Mouse (Mus musculus) splenic B cell, adult 2 months (primary cell): ENCODE measurements around the gene Tceanc.
"Not testable (repeated sequence)": the region's sequence is repeated elsewhere in the genome, so short reads cannot be mapped to it uniquely, and the experiment has no call there.

ENCODE experiments used
- DNase-seq: peaks from one replicate; pipeline ENCODE4 v3.0.0-alpha.2; 2011; ENCODE audit warnings: low read depth, low spot score
- H3K27me3 ChIP-seq: 2 replicates; pipeline ENCODE4 v1.6.1; 2012; ENCODE audit warnings: mild to moderate bottlenecking, low read length, moderate library complexity, mixed read lengths; ENCODE audit not compliant: control insufficient read depth, poor library complexity, insufficient read depth, severe bottlenecking
- H3K36me3 ChIP-seq: 2 replicates; pipeline ENCODE4 v1.6.1; 2012; ENCODE audit warnings: mild to moderate bottlenecking, low read length, moderate library complexity, mixed read lengths; ENCODE audit not compliant: control insufficient read depth, poor library complexity, insufficient read depth, severe bottlenecking

Tceanc gene

GRCm38 (mm10) chrX:166518345-166518744 lies at the start of gene Tceanc:
Gene Tceanc, minus strand, starts transcription at chrX:166518567.
- H3K36me3 ChIP-seq: no peaks in the 10 kb centered on the region
- DNase-seq: no peak
- H3K27me3 ChIP-seq: no peaks in the 10 kb centered on the region

- no peak for DNase-seq
- H3K27me3 ChIP-seq: no peaks in the 10 kb centered on the region
- H3K36me3 ChIP-seq: no peaks in the 10 kb centered on the region
Measured at GRCm38 (mm10) chrX:166565983-166566382, 47.6 kb upstream of the Tceanc start.

- no peaks in the 10 kb centered on the region for H3K27me3 ChIP-seq
- DNase-seq: no peak
- H3K36me3 ChIP-seq: no peaks in the 10 kb centered on the region
Measured at GRCm38 (mm10) chrX:166565401-166565800, 47.0 kb upstream of the Tceanc start.

GRCm38 (mm10) chrX:166564900-166565299 lies 46.5 kb upstream of the Tceanc start:
- H3K27me3 ChIP-seq: no peaks in the 10 kb centered on the region
- DNase-seq: no peak
- H3K36me3 ChIP-seq: no peaks in the 10 kb centered on the region

GRCm38 (mm10) chrX:166559333-166559732 lies 41.0 kb upstream of the Tceanc start:
- no peak for DNase-seq
- Histone ChIP-seq H3K36me3 (no peaks in the 10 kb centered on the region), H3K27me3 (no peaks in the 10 kb centered on the region)

GRCm38 (mm10) chrX:166552355-166552754 lies 34.0 kb upstream of the Tceanc start:
- Histone ChIP-seq H3K36me3 (no peaks in the 10 kb centered on the region), H3K27me3 (no peaks in the 10 kb centered on the region)
- DNase-seq: no peak

- DNase-seq: no peak
- Histone ChIP-seq H3K27me3 (no peaks in the 10 kb centered on the region), H3K36me3 (no peaks in the 10 kb centered on the region)
Measured at GRCm38 (mm10) chrX:166546495-166546894, 28.1 kb upstream of the Tceanc start.

- Histone ChIP-seq H3K27me3 (no peaks in the 10 kb centered on the region), H3K36me3 (no peaks in the 10 kb centered on the region)
- no peak for DNase-seq
Measured at GRCm38 (mm10) chrX:166535138-166535537, 16.8 kb upstream of the Tceanc start.

GRCm38 (mm10) chrX:166533432-166533831 lies 15.1 kb upstream of the Tceanc start:
- Histone ChIP-seq H3K27me3 (no peaks in the 10 kb centered on the region), H3K36me3 (no peaks in the 10 kb centered on the region)
- DNase-seq: no peak

GRCm38 (mm10) chrX:166531671-166532070 lies 13.3 kb upstream of the Tceanc start:
- DNase-seq: no peak
- no peaks in the 10 kb centered on the region for H3K36me3 ChIP-seq
- no peaks in the 10 kb centered on the region for H3K27me3 ChIP-seq

GRCm38 (mm10) chrX:166528126-166528525 lies 9.8 kb upstream of the Tceanc start:
- no peaks in the 10 kb centered on the region for H3K27me3 ChIP-seq
- DNase-seq: no peak
- no peaks in the 10 kb centered on the region for H3K36me3 ChIP-seq

GRCm38 (mm10) chrX:166525637-166526315 lies 7.4 kb upstream of the Tceanc start:
- Histone ChIP-seq H3K36me3 (no peaks in the 10 kb centered on the region), H3K27me3 (no peaks in the 10 kb centered on the region)
- no peak for DNase-seq

GRCm38 (mm10) chrX:166520782-166521181 lies 2.4 kb upstream of the Tceanc start:
- Histone ChIP-seq H3K27me3 (no peaks in the 10 kb centered on the region), H3K36me3 (no peaks in the 10 kb centered on the region)
- no peak for DNase-seq

GRCm38 (mm10) chrX:166516631-166517030 lies 1.7 kb downstream of the Tceanc start:
- DNase-seq: no peak
- Histone ChIP-seq H3K36me3 (no peaks in the 10 kb centered on the region), H3K27me3 (no peaks in the 10 kb centered on the region)

GRCm38 (mm10) chrX:166515923-166516322 lies 2.4 kb downstream of the Tceanc start:
- no peaks in the 10 kb centered on the region for H3K36me3 ChIP-seq
- H3K27me3 ChIP-seq: no peaks in the 10 kb centered on the region
- no peak for DNase-seq

GRCm38 (mm10) chrX:166514035-166514434 lies 4.3 kb downstream of the Tceanc start:
- not testable (repeated sequence) for H3K27me3 ChIP-seq, H3K36me3 ChIP-seq
- peak; percentile 43 for DNase-seq
